Mouse (Mus musculus) naive thymus-derived CD4-positive, alpha-beta T cell, adult 2 months (primary cell): ENCODE measurements around the gene Sdk2.

Experiments used
- DNase-seq: peaks from one replicate; pipeline ENCODE4 v3.0.0-alpha.2; 2011; ENCODE audit warnings: low read depth

The Sdk2 gene

DNA sequence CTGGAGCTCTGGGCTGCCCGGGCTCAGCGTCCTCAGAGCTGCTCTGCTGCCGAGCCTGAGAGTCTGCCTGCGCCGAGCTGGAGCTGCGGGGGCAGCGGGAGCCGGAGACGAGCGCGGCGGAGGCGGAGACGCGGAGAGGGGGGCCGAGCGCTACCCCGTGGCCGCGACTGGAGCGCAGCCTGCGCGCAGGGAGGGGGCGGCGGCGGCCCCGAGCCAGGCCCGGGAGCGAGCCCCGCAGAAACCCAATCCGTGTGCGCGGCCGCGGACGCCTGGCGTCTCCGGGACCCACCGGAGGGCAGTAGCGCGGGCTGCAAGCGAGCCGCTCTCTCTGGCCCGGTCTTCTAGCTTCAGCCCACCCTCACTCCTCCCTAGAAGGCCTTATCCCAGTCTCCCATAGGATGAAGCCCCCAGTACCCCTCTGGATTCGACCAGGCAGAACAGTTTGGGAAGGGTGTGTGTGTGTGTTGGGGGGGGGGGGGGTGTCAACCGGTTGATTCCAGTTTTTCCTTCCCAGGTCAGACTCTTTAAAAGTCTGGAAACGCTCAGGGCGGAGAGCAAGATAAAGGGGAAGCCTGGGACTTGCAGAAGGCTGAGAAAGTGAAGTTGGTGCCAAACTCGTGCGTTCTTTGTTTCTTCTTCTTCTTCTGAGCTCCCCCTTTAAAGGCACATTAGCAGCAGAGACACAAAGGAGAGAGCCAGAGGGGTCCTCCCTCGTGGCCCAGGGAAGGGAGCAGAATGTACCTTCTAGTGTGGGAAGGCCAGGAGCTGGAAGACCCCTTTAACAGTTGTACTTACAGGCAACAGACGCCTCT is at the start of gene Sdk2:
Gene Sdk2 (minus strand): TSS at position 96 of the 812 bp plus-strand sequence.
- no peak for DNase-seq

GRCm38 (mm10) chr11:114115077-114115476 is 48.2 kb upstream of the Sdk2 start:
- DNase-seq: no peak

GRCm38 (mm10) chr11:114114674-114115073 is 47.8 kb upstream of the Sdk2 start:
- no peak for DNase-seq

GRCm38 (mm10) chr11:114110851-114111250 is 44.0 kb upstream of the Sdk2 start:
- DNase-seq: no peak

DNA sequence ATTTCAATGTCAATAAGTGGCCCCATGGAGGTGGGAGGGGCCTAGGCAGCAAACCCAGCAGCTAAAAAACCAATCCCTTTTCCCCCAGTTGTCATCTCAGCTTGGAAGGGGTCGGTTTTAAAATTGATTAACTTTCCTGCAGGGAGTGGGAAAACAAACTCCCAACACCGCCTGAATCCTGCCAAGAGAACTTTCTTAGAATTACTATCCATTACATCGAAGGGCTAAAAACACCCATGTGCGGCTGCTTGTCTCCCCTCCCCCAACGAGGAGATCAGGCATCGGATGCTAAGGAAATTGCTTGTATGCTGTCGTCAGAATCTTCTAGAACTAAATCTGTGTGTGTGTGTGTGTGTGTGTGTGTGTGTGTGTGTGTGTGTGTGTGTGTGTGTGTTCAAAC is 26.8 kb upstream of the Sdk2 start:
- no peak for DNase-seq

GRCm38 (mm10) chr11:114093175-114093574 is 26.3 kb upstream of the Sdk2 start:
- no peak for DNase-seq

DNA sequence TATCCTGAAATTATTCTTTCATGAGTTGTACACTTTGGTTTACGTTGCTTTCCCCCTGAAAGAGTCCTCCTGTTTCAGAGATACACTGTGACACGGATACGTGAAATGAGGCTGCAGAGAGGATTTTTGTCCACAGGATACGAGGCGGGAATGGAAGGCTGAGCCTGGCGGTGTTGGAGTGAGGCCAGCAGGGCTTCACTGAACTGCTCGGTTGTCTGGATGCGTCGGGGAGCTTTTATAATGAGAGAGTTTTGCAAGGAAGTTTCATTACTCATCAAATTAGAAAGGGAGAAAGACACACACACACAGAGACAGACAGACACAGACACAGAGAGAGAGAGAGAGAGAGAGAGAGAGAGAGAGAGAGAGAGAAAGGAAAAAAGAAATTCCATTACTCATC is 13.8 kb upstream of the Sdk2 start:
- DNase-seq: no peak

GRCm38 (mm10) chr11:114072644-114073043 is 5.8 kb upstream of the Sdk2 start:
- DNase-seq: no peak

GRCm38 (mm10) chr11:114071998-114072397 is 5.2 kb upstream of the Sdk2 start:
- peak; percentile 9 for DNase-seq

GRCm38 (mm10) chr11:114070881-114071280 is 4.0 kb upstream of the Sdk2 start:
- no peak for DNase-seq

DNA sequence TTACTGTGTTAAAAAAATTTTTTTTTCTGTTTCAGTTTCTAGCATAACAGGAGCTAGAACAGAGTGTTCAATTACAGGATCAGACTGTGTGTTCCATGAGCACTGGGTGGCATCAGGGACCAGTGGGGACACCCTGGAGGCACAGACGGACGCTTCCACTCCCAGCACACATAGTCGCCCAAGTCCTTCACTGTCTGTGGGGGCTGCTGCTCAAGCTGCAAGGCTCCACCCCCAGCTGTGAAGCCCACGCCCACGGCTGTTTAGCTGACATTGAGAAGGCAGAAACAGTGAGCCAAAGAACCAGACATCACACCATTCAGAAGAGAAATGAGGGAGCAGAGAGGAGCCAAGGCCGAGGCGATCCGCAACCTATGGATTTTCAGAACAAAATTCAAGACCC is 3.3 kb upstream of the Sdk2 start:
- DNase-seq: no peak

DNA sequence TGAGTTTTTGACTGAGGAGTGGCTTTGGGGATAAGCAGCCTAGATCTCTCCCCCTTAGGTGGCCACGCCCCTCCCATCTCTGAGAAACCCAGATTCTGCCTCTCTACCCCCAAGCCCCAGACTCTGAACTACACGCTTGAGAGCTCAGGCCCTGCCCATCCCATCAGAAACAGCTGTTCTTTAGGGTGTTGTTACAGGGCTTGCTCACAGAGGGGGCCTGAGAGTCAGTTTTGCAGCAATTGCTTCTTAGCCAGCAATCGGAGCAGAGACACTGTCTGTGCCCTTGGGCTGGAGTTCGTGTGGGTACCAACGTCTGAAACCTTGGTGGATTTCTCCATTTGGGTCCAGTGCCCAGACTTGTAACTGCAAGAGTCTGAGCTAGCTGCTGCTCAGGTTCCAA is 1.5 kb upstream of the Sdk2 start:
- DNase-seq: no peak

DNA sequence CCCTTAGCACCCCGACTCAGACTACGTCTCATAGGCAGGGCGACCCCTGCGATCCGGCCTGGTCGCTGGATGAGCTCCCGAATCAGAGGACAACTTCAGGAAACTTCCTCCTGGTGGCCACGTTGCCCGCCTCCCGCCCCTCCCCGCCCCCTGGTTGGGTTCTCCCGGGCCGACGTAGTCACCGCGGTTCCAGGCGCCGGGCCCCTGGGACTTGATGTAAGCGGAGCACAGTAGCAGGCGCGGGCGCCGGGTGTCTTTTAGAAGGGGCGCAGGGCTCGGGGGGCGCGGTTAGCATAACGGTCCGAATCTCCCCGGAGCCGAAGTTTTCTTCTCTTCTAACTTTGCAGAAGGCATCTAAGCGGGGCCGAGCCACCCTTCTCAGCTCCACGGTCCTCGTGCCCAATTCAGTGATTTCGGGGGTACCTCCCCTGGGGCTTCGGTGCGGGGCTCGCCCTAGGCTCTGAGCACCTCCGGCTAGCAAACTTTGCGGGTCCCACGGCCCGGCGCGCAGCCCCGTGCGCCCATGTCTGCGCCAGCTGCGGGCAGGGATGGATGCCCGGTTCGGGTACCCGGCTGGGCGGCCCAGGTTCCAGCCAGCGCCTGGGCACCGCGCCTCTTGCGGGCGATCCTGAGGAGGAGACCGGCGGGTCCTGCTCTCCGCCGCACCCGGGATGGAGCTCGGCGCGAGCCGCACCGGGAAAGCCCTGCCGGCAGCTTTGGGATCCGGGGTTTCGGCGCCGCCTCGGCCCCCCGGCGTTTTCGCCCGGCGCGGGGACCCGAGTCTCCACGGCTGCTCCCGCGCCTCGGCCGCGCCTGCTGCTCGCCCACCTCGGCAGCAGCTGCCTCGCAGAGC is 522 bp downstream of the Sdk2 start:
- DNase-seq: no peak

DNA sequence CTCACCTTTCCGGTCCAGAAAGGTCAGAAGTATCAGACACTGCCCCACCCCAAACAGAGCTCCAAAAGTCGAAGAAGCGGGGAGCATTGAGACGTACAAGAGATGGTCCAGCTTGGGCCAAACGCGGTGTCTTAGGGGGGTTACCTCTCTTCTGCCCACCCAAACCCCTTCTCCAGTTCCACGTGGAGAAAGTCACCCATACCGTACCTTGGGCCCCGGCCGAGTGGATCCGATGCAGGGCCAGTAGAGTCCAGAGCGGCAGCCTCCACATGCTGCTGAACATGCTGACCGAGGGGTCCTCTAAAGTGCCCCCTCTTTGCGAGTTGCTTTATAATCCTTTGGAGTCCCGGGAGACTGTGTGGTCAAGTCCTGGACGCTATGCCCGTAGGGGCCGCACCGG is 1.2 kb downstream of the Sdk2 start:
- no peak for DNase-seq

GRCm38 (mm10) chr11:114064871-114065388 is 1.9 kb downstream of the Sdk2 start:
- DNase-seq: no peak

DNA sequence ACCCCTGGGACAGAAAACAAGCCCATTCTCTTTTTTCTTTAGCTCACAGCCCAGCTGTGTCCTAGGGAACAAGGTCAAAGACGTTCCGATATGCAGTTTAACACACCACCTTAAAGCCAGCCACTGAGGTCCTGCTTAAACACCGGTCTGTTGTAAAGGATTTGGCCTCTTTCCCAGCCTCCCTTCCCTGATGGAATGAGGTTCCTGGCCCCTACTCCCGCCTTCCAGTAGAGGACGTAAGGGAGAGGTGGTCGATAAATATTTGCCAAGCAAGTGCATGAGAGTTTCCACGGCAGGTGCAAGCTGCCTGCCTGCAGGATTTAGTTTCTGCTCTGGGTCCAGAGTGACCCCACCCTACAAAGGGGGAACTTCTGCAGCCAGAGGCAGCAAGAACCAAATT is 4.9 kb downstream of the Sdk2 start:
- DNase-seq: no peak

- DNase-seq: no peak
Observed at GRCm38 (mm10) chr11:114061265-114061664, 5.6 kb downstream of the Sdk2 start.

GRCm38 (mm10) chr11:114056351-114056750 is 10.5 kb downstream of the Sdk2 start:
- DNase-seq: no peak

- DNase-seq: no peak
Observed at GRCm38 (mm10) chr11:114054581-114055315, 12.1 kb downstream of the Sdk2 start.

DNA sequence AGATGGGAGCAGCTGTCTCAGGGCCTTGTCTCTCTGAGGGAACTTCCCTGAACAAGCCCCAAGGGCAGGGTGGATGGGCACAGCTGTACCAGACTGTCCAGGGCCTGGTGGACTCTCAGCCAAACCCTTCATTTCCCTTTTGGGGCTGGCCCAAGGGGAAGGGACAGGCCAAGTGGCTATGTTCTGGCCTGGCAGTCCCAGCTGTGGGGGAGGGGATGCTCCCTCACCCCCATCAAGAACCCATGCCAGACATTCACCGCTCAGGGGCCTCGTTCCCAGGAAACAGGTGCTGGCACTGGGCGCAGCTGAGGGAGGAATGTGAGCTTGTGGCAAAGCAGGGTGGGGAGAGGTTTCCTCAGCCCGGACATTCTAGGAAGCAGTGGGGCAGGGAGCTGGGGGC is 15.5 kb downstream of the Sdk2 start:
- no peak for DNase-seq

DNA sequence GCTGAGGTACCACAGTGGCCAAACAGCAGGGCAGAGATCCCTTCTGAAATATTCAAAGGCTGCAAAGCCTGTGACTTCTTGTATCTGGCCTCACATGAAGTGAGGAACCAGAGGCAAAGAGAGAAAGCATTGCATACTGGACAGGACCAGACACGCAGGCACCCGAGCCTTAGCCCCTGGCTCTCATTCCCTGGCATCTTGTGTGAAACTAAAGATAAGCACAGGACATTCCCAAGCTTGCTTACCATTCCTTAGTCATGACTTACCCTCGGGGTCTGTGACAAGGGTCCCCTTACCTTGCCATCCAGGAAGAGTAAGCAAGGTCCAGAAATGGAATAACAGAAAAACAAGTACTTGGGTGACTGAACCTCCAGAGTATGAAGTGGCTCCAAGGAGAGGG is 16.3 kb downstream of the Sdk2 start:
- no peak for DNase-seq

DNA sequence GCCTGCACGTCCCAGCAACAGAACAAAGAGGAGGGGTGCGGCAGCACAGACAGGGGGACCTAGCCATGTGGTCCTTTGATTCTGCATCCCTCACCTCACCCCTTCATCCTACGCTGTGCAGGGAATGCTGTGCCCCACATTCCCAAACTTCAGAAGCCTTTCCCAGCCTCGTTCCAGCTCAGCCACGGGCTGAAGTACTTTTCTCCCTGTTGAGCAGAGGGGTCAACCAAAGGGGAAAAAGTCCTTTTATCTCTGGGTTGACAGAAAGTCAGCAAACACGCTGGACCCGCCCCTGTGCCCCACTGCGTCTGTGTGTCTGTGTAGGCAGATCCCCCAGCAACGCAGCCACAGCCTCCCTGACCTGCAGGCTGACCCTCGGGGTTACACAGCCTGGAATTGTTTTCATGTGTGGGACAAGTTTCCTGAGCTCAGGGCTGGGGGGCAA is 18.9 kb downstream of the Sdk2 start:
- no peak for DNase-seq
